Mouse (Mus musculus) liver, embryonic 14.5 days (tissue): Measurements from ENCODE around the gene Gm5134. TPM values are rescaled to one million over a fixed set of nuclear protein-coding genes. Genes with fewer than 3 reads are reported as not detected.

Experiments used
- ATAC-seq: fragments of 200-750 bp; cut with Nextera tagmentation; 2 replicates; pipeline ENCODE4 v1.8.0; 2017; ENCODE audit warnings: moderate number of reproducible peaks, mild to moderate bottlenecking, moderate library complexity; ENCODE audit not compliant: insufficient read depth
- DNase-seq, 3 experiments: peaks; one replicate each; pipeline ENCODE4 v3.0.0-alpha.2; 2012 to 2013; ENCODE audit warnings: low read depth in 3 of 3, low spot score in 3 of 3
- H3K27ac ChIP-seq: fragments of 300-500 bp; sonication (generic); 2 replicates; pipeline ENCODE4 v1.5.1; 2014; ENCODE audit warnings: moderate library complexity, mild to moderate bottlenecking, control low read depth, inconsistent platforms
- H3K27me3 ChIP-seq: fragments of 300-500 bp; sonication (generic); 2 replicates; pipeline ENCODE4 v1.6.1; 2014; ENCODE audit warnings: mild to moderate bottlenecking, low read length, moderate library complexity; ENCODE audit not compliant: control insufficient read depth, insufficient read depth
- H3K36me3 ChIP-seq: fragments of 300-500 bp; sonication (generic); replicated peaks from 2 replicates; pipeline ENCODE4 v1.6.1; 2014; ENCODE audit warnings: low read depth; ENCODE audit not compliant: control insufficient read depth, insufficient read depth
- H3K4me1 ChIP-seq, 2 experiments: fragments of 200-500 bp in 1 of 2; fragments of 300-500 bp in 1 of 2; sonication (generic) in 1 of 2; replicated peaks; 2 replicates each; pipeline ENCODE4 v1.6.1; 2012 to 2014; ENCODE audit warnings: antibody characterized with exemption in 1 of 2, inconsistent platforms in 1 of 2, low read length in 1 of 2; ENCODE audit not compliant: control insufficient read depth in 2 of 2, insufficient read depth in 2 of 2
- H3K4me2 ChIP-seq: fragments of 300-500 bp; sonication (generic); 2 replicates; pipeline ENCODE4 v1.6.1; 2014; ENCODE audit warnings: low read depth, mild to moderate bottlenecking, control low read depth, moderate library complexity
- H3K4me3 ChIP-seq, 2 experiments: fragments of 200-500 bp in 1 of 2; fragments of 300-500 bp in 1 of 2; sonication (generic) in 1 of 2; 2 replicates each; pipeline ENCODE4 v1.5.1; 2012 to 2014; ENCODE audit warnings: low read depth in 2 of 2, low read length in 2 of 2, mild to moderate bottlenecking in 2 of 2, control low read depth in 1 of 2, inconsistent platforms in 1 of 2, moderate library complexity in 1 of 2; ENCODE audit not compliant: insufficient read depth in 1 of 2
- H3K9ac ChIP-seq: fragments of 300-500 bp; sonication (generic); replicated peaks from 2 replicates; pipeline ENCODE4 v1.6.1; 2014; ENCODE audit warnings: mild to moderate bottlenecking, control low read depth, moderate library complexity
- H3K9me3 ChIP-seq: fragments of 300-500 bp; sonication (generic); 2 replicates; pipeline ENCODE4 v1.6.1; 2016; ENCODE audit warnings: low read length, mixed read lengths; ENCODE audit not compliant: control insufficient read depth
- CTCF ChIP-seq: IDR thresholded peaks from 2 replicates; pipeline ENCODE4 v1.5.1; 2016; ENCODE audit warnings: antibody characterized with exemption, low read depth, control low read depth
- EP300 ChIP-seq: IDR thresholded peaks from 2 replicates; pipeline ENCODE4 v1.6.1; 2016; ENCODE audit warnings: antibody characterized with exemption, low read depth
- WGBS: fragments of 180-500 bp; shearing (Covaris S2); extraction: QIAGEN DNeasy Blood & Tissue Kit; methylation state at CpG from one replicate; pipeline ENCODE4 v1.1.7; 2014; ENCODE audit not compliant: insufficient replicate concordance; 5-methylcytosine and 5-hydroxymethylcytosine counted together
- polyA plus RNA-seq, 2 experiments: library from polyadenylated mRNA; depleted of rRNA in 1 of 2; stranded (reverse) in 1 of 2; unstranded in 1 of 2; fragments of >200 nt; fragmentation: Nextera tagmentation in 1 of 2; extraction: Ambion mirVana in 1 of 2; gene quantifications; 2 replicates each; pipeline versions ENCODE4 v1.2.1 to v1.2.3; 2012 to 2014

Gm5134 gene
- polyA plus RNA-seq, 2 experiments, result 0.08 TPM; not detected in 1

DNA sequence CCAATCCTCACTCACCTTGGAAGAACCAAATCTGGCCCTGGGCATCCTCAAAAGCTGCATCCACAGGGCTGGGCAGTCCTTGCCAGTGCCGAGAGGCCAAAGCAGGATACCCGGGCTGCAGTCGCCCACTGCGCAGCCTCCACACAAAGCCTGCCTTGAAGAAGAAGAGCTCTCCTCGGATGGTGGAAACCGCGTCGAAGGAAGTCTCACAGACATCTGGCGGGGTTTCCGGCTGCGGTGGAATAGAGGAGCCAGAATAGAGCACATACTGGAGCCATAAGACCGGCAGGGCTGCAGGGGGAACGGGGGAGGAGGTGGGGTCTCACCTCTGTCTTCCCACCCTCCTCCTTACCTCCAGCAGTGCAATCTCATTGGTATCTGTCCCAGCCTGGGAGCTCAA, 27.9 kb upstream of the Gm5134 start:
- no peak overlapping the region for H3K9ac ChIP-seq
- H3K4me1 ChIP-seq, result peaks cover 4 to 9% of the 10 kb centered on the region in 2 experiments
- no peak overlapping the region for H3K27ac ChIP-seq
- DNase-seq, result no peak
- WGBS, result 50% methylated on average over 13 of the region's 13 CpGs
- H3K36me3 ChIP-seq, result no peaks in the 10 kb centered on the region
- no peak for ATAC-seq
- no peak overlapping the region for H3K4me2 ChIP-seq
- TF ChIP-seq EP300, result no peak
- no peak for TF ChIP-seq CTCF
- no peaks in the 10 kb centered on the region for H3K9me3 ChIP-seq
- peaks cover 23% of the 10 kb centered on the region for H3K27me3 ChIP-seq
- H3K4me3 ChIP-seq, result no peak overlapping the region

DNA sequence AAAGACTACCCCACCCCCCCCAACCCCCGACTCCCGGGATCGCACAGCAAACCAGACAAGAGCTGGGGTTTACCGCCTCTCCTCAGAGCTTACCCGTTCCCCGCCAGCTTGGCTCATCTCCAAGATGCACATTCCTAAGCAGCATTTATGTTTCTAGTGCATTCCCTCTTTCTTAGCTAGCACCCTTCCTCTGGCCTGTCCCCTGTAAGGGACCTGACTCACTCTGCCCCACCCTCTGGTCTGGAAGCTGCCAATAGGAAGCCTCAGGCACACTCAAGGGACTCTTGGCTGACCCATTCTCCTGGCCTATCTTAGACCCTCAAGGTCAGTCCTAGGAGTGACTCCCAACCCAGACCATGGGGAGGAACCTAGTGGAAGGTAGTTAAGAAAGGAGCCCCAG, 24.0 kb upstream of the Gm5134 start:
- Histone ChIP-seq H3K4me2 (no peak overlapping the region), H3K27me3 (peaks cover 42% of the 10 kb centered on the region), H3K36me3 (no peaks in the 10 kb centered on the region), H3K9me3 (no peaks in the 10 kb centered on the region), H3K4me3 (no peak overlapping the region), H3K27ac (no peak overlapping the region), H3K9ac (no peak overlapping the region), H3K4me1 (peaks cover 2 to 14% of the 10 kb centered on the region in 2 experiments)
- DNase-seq (no peak), ATAC-seq (no peak)
- TF ChIP-seq CTCF (no peak), EP300 (no peak)
- WGBS, result 31% methylated on average over 6 of the region's 6 CpGs

DNA sequence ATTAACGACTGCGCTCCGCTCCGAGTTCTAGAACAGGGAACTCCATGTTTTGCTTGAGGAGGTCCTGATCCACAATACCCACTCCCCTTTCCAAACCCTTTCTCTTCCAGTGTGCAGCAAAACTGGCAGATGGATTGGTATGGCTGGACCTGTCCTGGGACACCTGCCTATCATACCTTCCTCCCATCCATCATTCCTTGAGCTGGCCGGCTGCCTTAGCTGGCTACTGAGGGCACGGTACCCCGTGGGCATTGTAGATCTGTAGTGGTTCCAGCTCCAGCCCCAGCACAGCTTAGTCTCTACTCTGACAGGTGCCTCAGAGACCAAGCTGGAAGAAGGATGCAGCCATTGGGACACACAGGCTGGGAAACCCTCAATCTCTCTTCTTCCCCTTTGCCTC, 23.0 kb upstream of the Gm5134 start:
- Histone ChIP-seq H3K9ac (no peak overlapping the region), H3K4me2 (no peak overlapping the region), H3K36me3 (no peaks in the 10 kb centered on the region), H3K9me3 (no peaks in the 10 kb centered on the region), H3K4me1 (peaks cover 5 to 17% of the 10 kb centered on the region in 2 experiments), H3K4me3 (no peak overlapping the region), H3K27me3 (peaks cover 42% of the 10 kb centered on the region), H3K27ac (no peak overlapping the region)
- 25% methylated on average over 7 of the region's 7 CpGs for WGBS
- ATAC-seq (no peak), DNase-seq (no peak)
- TF ChIP-seq EP300, result no peak
- no peak for TF ChIP-seq CTCF

DNA sequence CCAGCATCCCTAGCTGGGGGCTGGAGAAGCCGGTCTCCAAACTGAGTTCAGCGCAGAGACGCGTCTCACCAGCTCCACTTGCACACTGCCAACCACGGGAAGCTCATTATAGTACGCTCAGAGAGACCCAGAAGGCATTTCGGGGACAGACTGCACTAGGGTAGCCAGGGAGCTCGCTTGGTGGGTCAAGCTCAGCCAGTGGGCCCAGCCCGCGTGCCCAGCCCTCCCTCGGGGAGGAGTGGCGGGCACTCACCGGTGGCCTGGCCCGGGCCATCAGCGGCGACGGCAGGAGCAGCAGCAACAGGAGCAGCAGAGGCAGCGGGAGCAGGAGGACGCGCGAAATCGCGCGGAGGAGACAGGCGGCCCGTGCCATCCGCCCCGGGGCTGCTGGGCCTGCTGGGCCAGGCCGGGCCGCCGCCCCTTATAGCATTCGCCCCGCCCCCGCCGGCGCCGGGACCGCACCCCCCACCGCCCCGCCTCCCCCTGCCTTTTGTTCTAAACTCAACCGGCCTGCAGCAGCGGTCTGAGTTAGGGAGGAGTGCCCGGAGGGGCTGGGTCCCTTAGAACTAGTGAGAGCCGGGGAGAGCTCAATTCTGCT, 22.1 kb upstream of the Gm5134 start:
- ATAC-seq, result peak; percentile 14; the same call in 1 of the 2 replicates
- peaks cover 42% of the 10 kb centered on the region for H3K27me3 ChIP-seq
- H3K9me3 ChIP-seq, result no peaks in the 10 kb centered on the region
- H3K9ac ChIP-seq, result no peak overlapping the region; the same call in 1 of the 2 replicates
- H3K4me2 ChIP-seq, result peak overlapping the region; percentile 67
- peak overlapping the region; percentile 35 to 51 for H3K4me3 ChIP-seq
- H3K27ac ChIP-seq, result no peak overlapping the region
- H3K4me1 ChIP-seq, result peaks cover 14 to 23% of the 10 kb centered on the region in 2 experiments
- peaks cover 2% of the 10 kb centered on the region; the same call in 1 of the 2 replicates for H3K36me3 ChIP-seq
- DNase-seq, result no peak
- TF ChIP-seq CTCF (no peak), EP300 (no peak)
- 2% methylated on average over 40 of the region's 44 CpGs for WGBS

DNA sequence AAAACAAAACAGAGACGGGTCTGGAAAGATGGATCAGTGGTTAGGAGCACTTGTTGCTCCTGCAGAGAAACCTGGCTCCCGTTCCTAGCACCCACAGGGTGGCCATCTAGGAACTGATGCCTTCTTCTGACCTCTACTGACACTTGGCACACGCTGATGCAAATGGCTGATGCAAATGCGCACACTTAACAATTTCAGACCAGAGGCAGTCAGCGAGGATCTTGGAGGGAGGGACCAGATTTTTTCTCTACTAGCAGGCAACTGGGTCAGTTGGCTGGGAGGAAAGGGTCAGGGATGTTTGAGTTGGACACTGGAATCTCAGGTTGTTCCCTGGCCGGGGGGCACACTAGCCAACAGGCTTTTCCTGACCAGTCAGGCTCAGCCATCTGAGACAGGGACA, 21.4 kb upstream of the Gm5134 start, which contains the start of gene Chchd10:
Gene Chchd10, plus strand, starts transcription at position 240 of the 400 bp plus-strand sequence.
- no peak for DNase-seq
- Histone ChIP-seq H3K9me3 (no peaks in the 10 kb centered on the region), H3K9ac (no peak within 1 kb of the TSS; the same call in 1 of the 2 replicates), H3K4me2 (peak within 1 kb of the TSS; percentile 67), H3K27ac (no peak within 1 kb of the TSS), H3K27me3 (peaks cover 42% of the 10 kb centered on the region), H3K36me3 (peaks cover 2% of the 10 kb centered on the region; the same call in 1 of the 2 replicates), H3K4me1 (peaks cover 20 to 29% of the 10 kb centered on the region in 2 experiments), H3K4me3 (peak within 1 kb of the TSS; percentile 35 to 51)
- no peak for ATAC-seq
- 42% methylated on average over 6 of the region's 6 CpGs for WGBS
- no peak for TF ChIP-seq CTCF
- TF ChIP-seq EP300, result no peak
